Mouse (Mus musculus) heart, embryonic 11.5 days (tissue): ENCODE data around the gene Gm11444. TPM values are rescaled to one million over a fixed set of nuclear protein-coding genes. Genes with fewer than 3 reads are reported as not detected.

Source experiments
- ATAC-seq: fragments of 200-750 bp; cut with Nextera tagmentation; replicated peaks from 2 replicates; pipeline ENCODE4 v1.8.0; 2017; ENCODE audit warnings: moderate library complexity; ENCODE audit not compliant: insufficient number of reproducible peaks, low FRiP score, low TSS enrichment
- H3K27ac ChIP-seq: fragments of 300-500 bp; sonication (generic); 2 replicates; pipeline ENCODE4 v1.5.1; 2014; ENCODE audit warnings: mild to moderate bottlenecking, low read depth, low read length
- H3K27me3 ChIP-seq: fragments of 300-500 bp; sonication (generic); 2 replicates; pipeline ENCODE4 v1.6.1; 2014; ENCODE audit warnings: mild to moderate bottlenecking, low read length, mixed read lengths; ENCODE audit not compliant: control insufficient read depth, insufficient read depth
- H3K36me3 ChIP-seq: fragments of 300-500 bp; sonication (generic); 2 replicates; pipeline ENCODE4 v1.6.1; 2014; ENCODE audit warnings: mild to moderate bottlenecking, low read length, moderate library complexity, mixed read lengths; ENCODE audit not compliant: control insufficient read depth, insufficient read depth
- H3K4me1 ChIP-seq: fragments of 300-500 bp; sonication (generic); 2 replicates; pipeline ENCODE4 v1.6.1; 2014; ENCODE audit warnings: low read length; ENCODE audit not compliant: control insufficient read depth, insufficient read depth
- H3K4me2 ChIP-seq: fragments of 300-500 bp; sonication (generic); 2 replicates; pipeline ENCODE4 v1.6.1; 2014; ENCODE audit warnings: mild to moderate bottlenecking, moderate library complexity
- H3K4me3 ChIP-seq: fragments of 300-500 bp; sonication (generic); 2 replicates; pipeline ENCODE4 v1.5.1; 2014; ENCODE audit warnings: low read depth, low read length
- H3K9ac ChIP-seq: fragments of 300-500 bp; sonication (generic); 2 replicates; pipeline ENCODE4 v1.6.1; 2014; ENCODE audit warnings: mild to moderate bottlenecking, low read depth, low read length, moderate library complexity
- H3K9me3 ChIP-seq: fragments of 300-500 bp; sonication (generic); replicated peaks from 2 replicates; pipeline ENCODE4 v1.6.1; 2016; ENCODE audit warnings: low read length; ENCODE audit not compliant: control insufficient read depth
- WGBS: fragments of 180-500 bp; shearing (Covaris S2); extraction: QIAGEN DNeasy Blood & Tissue Kit; methylation state at CpG from one replicate; pipeline ENCODE4 v1.1.7; 2014; ENCODE audit not compliant: insufficient replicate concordance; 5-methylcytosine and 5-hydroxymethylcytosine counted together
- polyA plus RNA-seq: library from polyadenylated mRNA; unstranded; fragments of >200 nt; fragmentation: Nextera tagmentation; extraction: Ambion mirVana; gene quantifications from 2 replicates; pipeline ENCODE4 v1.2.1, GENCODE M21; 2014

Gene Gm11444
- polyA plus RNA-seq, 1 experiment from 2014 or later: not detected

DNA sequence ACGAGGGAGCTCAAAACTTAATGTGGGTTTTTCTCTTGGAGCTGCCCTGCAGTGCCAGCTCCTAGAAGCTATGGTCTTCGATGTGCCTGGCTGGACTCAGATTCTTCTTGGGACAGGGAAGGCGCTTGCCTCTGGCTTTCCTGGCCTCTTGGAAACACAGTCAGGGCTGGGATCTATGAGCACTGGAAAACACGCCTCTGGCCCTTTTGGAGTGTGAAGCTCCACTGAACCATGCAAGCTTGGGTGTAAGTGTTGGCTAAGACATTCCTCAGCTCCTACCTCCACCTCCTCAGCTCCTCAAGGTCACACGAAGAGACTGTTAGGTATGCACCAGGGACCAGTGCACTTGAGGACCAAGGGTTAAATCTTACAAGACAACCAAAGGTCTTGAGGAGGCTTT lies 5.2 kb downstream of the Gm11444 start:
- 32% methylated on average over 5 of the region's 5 CpGs for WGBS
- peaks cover 17% of the 10 kb centered on the region for H3K4me1 ChIP-seq
- H3K9me3 ChIP-seq: no peaks in the 10 kb centered on the region
- peak overlapping the region; percentile 50 for H3K4me3 ChIP-seq
- ATAC-seq: no peak
- H3K9ac ChIP-seq: no peak overlapping the region; the same call in 1 of the 2 replicates
- H3K36me3 ChIP-seq: no peaks in the 10 kb centered on the region
- H3K4me2 ChIP-seq: peak overlapping the region; percentile 76
- H3K27me3 ChIP-seq: peaks cover 53% of the 10 kb centered on the region
- no peak overlapping the region for H3K27ac ChIP-seq

DNA sequence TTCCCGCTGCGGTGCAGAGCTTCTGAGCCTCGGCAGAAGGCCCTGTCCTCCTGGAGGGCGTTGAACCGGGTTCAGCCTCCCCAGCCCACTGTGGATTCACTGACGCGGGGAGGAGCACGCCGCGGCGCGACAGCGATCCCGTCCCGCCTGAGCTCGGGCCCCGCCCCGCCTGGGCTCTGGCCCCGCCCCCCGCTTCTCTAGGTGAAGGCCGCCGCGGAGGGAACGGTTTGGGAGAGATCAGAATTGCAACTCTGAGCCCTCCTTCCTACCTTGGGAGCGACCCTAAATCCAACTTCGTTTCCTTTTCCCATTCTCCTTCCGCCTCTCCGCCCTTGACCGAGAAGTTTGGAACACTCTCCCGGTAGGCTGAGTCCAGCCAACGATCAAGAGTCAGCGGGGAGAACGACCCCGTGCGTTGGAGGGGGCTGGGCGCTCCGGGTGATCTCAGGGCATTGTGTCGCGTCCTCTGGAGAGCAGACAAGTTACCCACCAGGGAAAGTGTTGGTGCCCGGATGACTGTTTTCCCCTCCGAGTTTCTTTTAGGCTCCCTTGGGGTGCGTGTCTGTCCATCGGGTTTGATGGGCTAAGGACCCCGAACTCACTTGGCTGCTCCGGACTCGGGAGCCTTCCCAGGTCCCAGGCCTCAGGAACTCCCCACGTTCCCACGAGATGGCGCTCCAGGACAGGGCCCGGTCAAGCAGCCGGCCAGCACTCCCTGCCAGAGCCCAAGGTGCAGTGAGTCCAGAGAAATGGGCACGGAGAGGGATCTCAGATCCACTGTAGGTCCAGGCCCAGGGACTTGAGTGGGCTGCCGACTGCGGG lies 5.8 kb downstream of the Gm11444 start:
- WGBS: 1% methylated on average over 53 of the region's 54 CpGs
- H3K4me3 ChIP-seq: peak overlapping the region; percentile 50
- peaks cover 60% of the 10 kb centered on the region for H3K27me3 ChIP-seq
- ATAC-seq: peak; percentile 48
- H3K9me3 ChIP-seq: no peaks in the 10 kb centered on the region
- H3K4me2 ChIP-seq: peak overlapping the region; percentile 76
- peaks cover 21% of the 10 kb centered on the region for H3K4me1 ChIP-seq
- peak overlapping the region; percentile 24; the same call in 1 of the 2 replicates for H3K27ac ChIP-seq
- H3K36me3 ChIP-seq: no peaks in the 10 kb centered on the region
- H3K9ac ChIP-seq: peak overlapping the region; percentile 63

DNA sequence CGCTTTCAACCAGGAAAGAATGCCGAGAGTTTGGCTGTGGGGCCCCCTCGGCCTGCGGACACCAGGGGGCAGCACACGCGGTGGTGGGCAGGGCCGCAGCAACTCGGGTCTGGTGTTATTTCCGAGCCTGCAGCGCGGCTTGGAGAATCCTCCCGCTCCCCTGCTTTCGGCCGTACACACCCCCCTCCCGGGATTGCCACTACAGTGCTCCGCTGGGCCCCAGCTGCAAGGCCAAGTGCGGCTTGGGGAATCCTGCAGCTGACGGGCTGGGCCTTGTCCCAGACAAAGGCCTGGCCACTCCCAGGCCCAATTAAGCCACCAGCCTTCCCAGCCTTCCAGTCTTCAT lies 6.8 kb downstream of the Gm11444 start:
- peaks cover 26% of the 10 kb centered on the region for H3K4me1 ChIP-seq
- H3K27me3 ChIP-seq: peaks cover 65% of the 10 kb centered on the region
- peak overlapping the region; percentile 63 for H3K9ac ChIP-seq
- H3K9me3 ChIP-seq: no peaks in the 10 kb centered on the region
- no peak for ATAC-seq
- H3K36me3 ChIP-seq: no peaks in the 10 kb centered on the region
- peak overlapping the region; percentile 24; the same call in 1 of the 2 replicates for H3K27ac ChIP-seq
- H3K4me2 ChIP-seq: peak overlapping the region; percentile 76
- under 1% methylated on average over 18 of the region's 18 CpGs for WGBS
- H3K4me3 ChIP-seq: peak overlapping the region; percentile 50

DNA sequence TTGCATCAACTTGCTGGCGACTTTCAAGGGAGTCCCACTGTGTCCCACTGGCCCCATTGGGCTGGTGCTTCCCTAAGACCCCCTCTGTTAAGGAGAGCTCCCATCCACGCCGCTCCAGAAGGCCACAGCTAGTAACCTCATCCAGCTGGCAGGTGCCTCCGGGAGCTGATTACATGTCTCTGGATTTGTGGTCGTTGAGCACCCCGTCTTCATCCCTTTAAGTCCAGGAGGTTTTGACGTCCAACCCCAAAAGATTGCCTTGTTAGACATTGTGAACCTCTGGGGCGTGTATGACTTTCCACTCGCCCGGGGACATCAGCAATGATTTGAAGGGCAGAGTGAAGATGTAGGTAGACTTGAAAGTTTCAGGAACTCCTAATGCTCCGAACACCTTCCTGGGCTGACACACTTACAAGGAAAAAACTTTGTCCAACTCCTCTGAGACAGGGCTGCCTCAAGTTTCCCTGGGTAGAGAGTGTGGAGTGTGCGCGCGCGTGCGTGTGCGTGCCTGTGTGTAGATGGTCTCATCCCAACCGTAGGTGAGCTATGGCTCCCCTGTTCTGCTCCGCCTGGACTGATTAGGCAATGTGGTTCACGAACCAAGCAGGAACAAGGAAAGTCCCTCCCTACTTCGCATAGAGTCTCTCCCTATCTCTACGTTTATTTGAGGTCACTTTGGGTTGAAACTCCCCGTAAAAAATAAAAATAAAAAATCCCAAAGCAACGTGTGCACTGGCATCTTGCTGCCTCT lies 7.4 kb downstream of the Gm11444 start:
- Histone ChIP-seq H3K27me3 (peaks cover 69% of the 10 kb centered on the region), H3K36me3 (no peaks in the 10 kb centered on the region), H3K4me1 (peaks cover 30% of the 10 kb centered on the region), H3K4me2 (peak overlapping the region; percentile 76), H3K4me3 (peak overlapping the region; percentile 50), H3K9me3 (no peaks in the 10 kb centered on the region), H3K27ac (0 out of 2 replicates have a peak overlapping the region, but pooled peaks have one; percentile 31), H3K9ac (0 out of 2 replicates have a peak overlapping the region, but pooled peaks have one; percentile 49)
- no peak for ATAC-seq
- 6% methylated on average over 24 of the region's 24 CpGs for WGBS

DNA sequence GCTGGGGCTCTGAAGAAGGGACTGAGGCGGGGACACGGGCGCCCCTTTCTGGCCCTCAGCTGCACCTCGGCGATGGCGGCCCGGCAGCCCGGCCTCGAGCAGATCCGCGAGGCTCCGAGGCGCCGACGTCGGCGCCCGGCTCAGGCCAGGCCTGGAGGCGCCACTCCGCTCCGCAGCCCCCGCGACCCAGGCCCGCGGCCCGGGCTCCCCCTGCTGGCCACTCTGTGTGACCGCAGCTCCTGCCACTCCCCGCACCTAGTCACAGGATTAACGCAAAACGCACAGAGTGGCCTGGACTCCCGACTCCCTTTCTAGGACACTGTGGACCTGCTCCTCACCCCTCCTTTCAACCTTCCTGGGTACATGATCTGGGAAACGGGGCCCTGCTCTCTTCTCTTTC lies 8.2 kb downstream of the Gm11444 start:
- Histone ChIP-seq H3K27me3 (peaks cover 74% of the 10 kb centered on the region), H3K4me1 (peaks cover 35% of the 10 kb centered on the region), H3K36me3 (no peaks in the 10 kb centered on the region), H3K9me3 (no peaks in the 10 kb centered on the region), H3K9ac (peak overlapping the region; percentile 75), H3K4me3 (peak overlapping the region; percentile 41), H3K27ac (0 out of 2 replicates have a peak overlapping the region, but pooled peaks have one; percentile 25), H3K4me2 (peak overlapping the region; percentile 76)
- ATAC-seq: peak; percentile 27; the same call in 1 of the 2 replicates
- WGBS: 0% methylated on average over 30 of the region's 32 CpGs

DNA sequence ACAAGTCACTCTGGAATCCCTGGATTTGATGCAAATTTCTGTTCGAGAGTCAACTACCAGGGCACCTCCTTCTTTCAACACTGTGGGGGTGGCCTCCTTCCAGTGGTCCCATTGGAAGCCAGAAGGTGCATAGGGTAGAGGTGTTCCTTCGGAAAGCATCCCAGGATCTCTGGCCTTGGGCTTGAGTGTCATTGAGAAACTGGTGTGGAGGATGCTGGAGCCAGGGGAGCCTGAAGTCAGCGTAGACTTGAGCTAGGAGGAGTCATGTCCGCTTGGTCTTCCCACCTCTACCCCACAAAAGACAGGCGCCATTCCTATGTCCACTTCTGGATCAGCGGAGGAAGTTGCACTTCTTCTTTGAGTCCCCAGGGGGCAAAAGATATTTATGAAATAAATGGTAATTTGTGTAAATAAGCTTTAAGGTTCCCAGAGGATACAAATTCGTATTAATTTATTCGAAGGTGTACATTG lies 8.9 kb downstream of the Gm11444 start:
- ATAC-seq: no peak
- peaks cover 36% of the 10 kb centered on the region for H3K4me1 ChIP-seq
- no peaks in the 10 kb centered on the region for H3K9me3 ChIP-seq
- H3K9ac ChIP-seq: no peak overlapping the region
- peaks cover 74% of the 10 kb centered on the region for H3K27me3 ChIP-seq
- H3K36me3 ChIP-seq: no peaks in the 10 kb centered on the region
- no peak overlapping the region for H3K4me3 ChIP-seq
- no peak overlapping the region for H3K27ac ChIP-seq
- peak overlapping the region; percentile 93 for H3K4me2 ChIP-seq
- WGBS: 15% methylated on average over 8 of the region's 8 CpGs

DNA sequence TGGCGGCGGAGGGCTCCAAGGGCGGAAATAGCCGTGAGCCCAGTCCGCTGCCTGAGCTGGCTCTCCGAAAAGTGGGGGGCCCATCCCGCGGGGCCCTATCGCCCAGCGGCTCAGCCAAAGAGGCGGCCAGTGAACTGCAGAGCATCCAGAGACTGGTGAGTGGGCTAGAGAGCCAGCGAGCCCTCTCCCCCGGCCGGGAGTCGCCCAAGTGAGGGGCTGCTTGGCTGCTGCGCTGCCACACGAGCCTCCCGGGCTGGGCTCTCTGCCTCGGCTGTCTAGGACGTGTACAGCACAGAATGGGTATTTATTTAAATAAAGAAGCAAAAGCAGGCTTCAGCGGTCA lies 9.4 kb downstream of the Gm11444 start:
- ATAC-seq: no peak
- Histone ChIP-seq H3K4me2 (peak overlapping the region; percentile 93), H3K9ac (peak overlapping the region; percentile 47; the same call in 1 of the 2 replicates), H3K4me1 (peaks cover 36% of the 10 kb centered on the region), H3K27ac (no peak overlapping the region), H3K27me3 (peaks cover 77% of the 10 kb centered on the region), H3K4me3 (peak overlapping the region; percentile 34), H3K36me3 (no peaks in the 10 kb centered on the region), H3K9me3 (no peaks in the 10 kb centered on the region)
- 9% methylated on average over 21 of the region's 21 CpGs for WGBS

DNA sequence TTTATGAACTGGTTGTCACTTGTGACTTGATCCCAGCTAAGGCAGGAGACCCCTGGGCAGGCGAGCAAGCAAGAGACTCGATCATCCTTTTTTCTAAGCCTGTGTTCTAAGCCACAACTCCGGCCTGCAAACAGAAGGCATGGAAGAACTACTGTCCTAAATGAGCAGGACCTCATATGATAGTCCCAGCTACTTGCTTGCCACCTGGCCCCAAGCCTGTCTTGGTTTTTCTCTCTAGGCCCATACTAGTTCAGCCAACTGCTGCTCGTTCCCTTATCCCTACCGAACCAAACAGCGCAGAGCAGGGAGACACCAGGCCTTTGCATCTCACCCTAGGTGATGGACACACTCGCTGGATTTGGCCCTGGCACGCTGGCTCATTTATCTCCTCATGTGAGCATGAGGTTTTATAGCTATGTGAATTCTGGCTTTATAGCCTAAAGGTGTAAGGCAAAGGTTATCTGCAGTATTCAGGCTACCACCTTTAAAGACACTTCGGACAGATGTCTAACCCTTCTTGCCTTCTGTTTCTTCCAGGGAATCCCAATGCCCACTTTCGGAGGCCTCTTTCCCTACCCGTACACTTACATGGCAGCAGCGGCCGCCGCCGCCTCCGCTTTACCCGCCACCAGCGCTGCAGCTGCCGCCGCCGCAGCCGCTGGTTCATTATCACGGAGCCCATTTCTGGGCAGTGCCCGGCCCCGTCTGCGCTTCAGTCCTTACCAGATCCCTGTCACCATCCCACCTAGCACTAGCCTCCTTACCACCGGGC lies 9.9 kb downstream of the Gm11444 start:
- Histone ChIP-seq H3K4me3 (peak overlapping the region; percentile 34), H3K9me3 (no peaks in the 10 kb centered on the region), H3K27me3 (peaks cover 77% of the 10 kb centered on the region), H3K4me1 (peaks cover 36% of the 10 kb centered on the region), H3K9ac (peak overlapping the region; percentile 54; the same call in 1 of the 2 replicates), H3K4me2 (peak overlapping the region; percentile 93), H3K36me3 (no peaks in the 10 kb centered on the region), H3K27ac (peak overlapping the region; percentile 17; the same call in 1 of the 2 replicates)
- WGBS: 13% methylated on average over 27 of the region's 27 CpGs
- no peak for ATAC-seq
